ENCODE assay signal across 9 mouse cellular contexts in the genomic region with DNA sequence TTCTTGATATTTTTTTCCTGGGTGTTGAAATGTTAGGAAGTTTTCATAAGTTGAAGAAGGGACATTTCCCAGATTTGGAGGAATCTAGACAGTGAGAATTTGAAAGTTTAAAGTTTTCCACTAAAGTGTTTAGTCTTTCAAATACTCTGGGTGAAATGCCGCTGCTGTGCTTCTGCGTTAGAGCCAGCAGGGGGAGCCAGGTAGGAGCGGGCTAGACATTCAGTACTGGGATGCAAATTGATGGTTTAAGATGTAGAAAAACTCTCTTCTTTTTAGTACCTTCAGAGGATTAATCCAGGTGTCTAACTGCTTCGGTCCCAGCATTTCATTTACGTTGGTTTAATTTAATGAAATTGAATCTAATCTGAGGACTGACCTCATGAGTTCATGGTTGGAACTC.
DNase-seq lines count a peak whose midpoint lies in the region; ATAC-seq and TF ChIP-seq lines count a peak whose summit lies in the region.
"Had no signal": no experiment of that assay in that cellular context is flagged by ENCODE, and none has a peak within 500 bp of the region (broad histone marks: within the 10 kb centered on the region; RNA-seq: fewer than 3 reads in every experiment).

No protein-coding gene starts in this region.

- no peaks in the 10 kb centered on the region for H3K27me3 ChIP-seq in heart, embryonic 11.5 days (ENCODE audit: control insufficient read depth, insufficient read depth, low read length)
- H3K27me3 ChIP-seq in C2C12 (ENCODE audit: control insufficient read depth, insufficient read depth, insufficient read length) = no peaks in the 10 kb centered on the region
- H3K27me3 ChIP-seq: midbrain, embryonic 12.5 days had no signal

- H3K4me1 ChIP-seq in heart, embryonic 11.5 days (ENCODE audit: control insufficient read depth, insufficient read depth, low read length) = no peaks in the 10 kb centered on the region
- H3K4me1 ChIP-seq: midbrain, embryonic 12.5 days had no signal

- TF ChIP-seq CTCF in C2C12 (IDR thresholded peaks at IDR 0.05; ENCODE audit: control insufficient read depth, insufficient read depth, insufficient read length) = peak; percentile 60
- peak; percentile 97 for TF ChIP-seq CTCF in layer of hippocampus, adult 2 months (conservative IDR thresholded peaks at IDR 0.05)

- no peak overlapping the region for H3ac ChIP-seq in C2C12 (ENCODE audit: control insufficient read depth, insufficient read length, low read depth)

- no peaks in the 10 kb centered on the region for H3K79me2 ChIP-seq in C2C12 (ENCODE audit: control insufficient read depth, insufficient read depth)

- no peak overlapping the region for H3K27ac ChIP-seq in heart, embryonic 11.5 days (ENCODE audit: low read depth, low read length)
- no peak overlapping the region for H3K27ac ChIP-seq in layer of hippocampus, adult 2 months
- H3K27ac ChIP-seq: midbrain, embryonic 12.5 days had no signal

- H3K4me3 ChIP-seq in heart, embryonic 11.5 days (ENCODE audit: low read depth, low read length) = no peak overlapping the region
- no peak overlapping the region for H3K4me3 ChIP-seq in C2C12 (ENCODE audit: insufficient read depth, poor library complexity, severe bottlenecking)
- H3K4me3 ChIP-seq in layer of hippocampus, adult 2 months = no peak overlapping the region
- H3K4me3 ChIP-seq: midbrain, embryonic 12.5 days had no signal

- peak; percentile 20 for DNase-seq in heart, adult 8-10 months (ENCODE audit: low spot score)
- DNase-seq in embryo, embryonic 9.5 days (ENCODE audit: extremely low spot score) = peak; percentile 40
- peak; percentile 14 to 52 for DNase-seq in layer of hippocampus, adult 2 months (ENCODE audit: low spot score in 2 of 2)
- DNase-seq in thymus, postnatal 0 days (ENCODE audit: low spot score) = peak; percentile 39

- no peaks in the 10 kb centered on the region for H3K79me3 ChIP-seq in C2C12 (ENCODE audit: low read depth)

- no peak overlapping the region for H3K9ac ChIP-seq in heart, embryonic 11.5 days (ENCODE audit: low read depth, low read length)
- H3K9ac ChIP-seq: midbrain, embryonic 12.5 days had no signal

- no peaks in the 10 kb centered on the region for H3K9me3 ChIP-seq in heart, embryonic 11.5 days (replicated peaks; ENCODE audit: control insufficient read depth, low read length)
- H3K9me3 ChIP-seq: midbrain, embryonic 12.5 days had no signal

- 11% methylated on average over 5 of the region's 5 CpGs for WGBS in heart, embryonic 11.5 days (ENCODE audit: insufficient replicate concordance)

- H3K4me2 ChIP-seq in heart, embryonic 11.5 days = no peak overlapping the region
- H3K4me2 ChIP-seq: midbrain, embryonic 12.5 days had no signal

- no peak for ATAC-seq in heart, embryonic 11.5 days (replicated peaks; ENCODE audit: insufficient number of reproducible peaks, low FRiP score, low TSS enrichment)
- peak; percentile 49 for ATAC-seq in activated CD4-positive, CD25-positive, alpha-beta regulatory T cell, adult 4 months
- peak; percentile 93 for ATAC-seq in megakaryocyte, adult 5-6 weeks (ENCODE audit: poor library complexity, severe bottlenecking)

- H3K36me3 ChIP-seq in heart, embryonic 11.5 days (ENCODE audit: control insufficient read depth, insufficient read depth, low read length) = no peaks in the 10 kb centered on the region
- no peaks in the 10 kb centered on the region for H3K36me3 ChIP-seq in C2C12 (ENCODE audit: control insufficient read depth, insufficient read depth)
- H3K36me3 ChIP-seq: midbrain, embryonic 12.5 days had no signal

TF ChIP-seq in C2C12, 6 proteins besides CTCF, POLR2A, EP300 and RAD21:
- TF ChIP-seq CEBPB (IDR thresholded peaks at IDR 0.05; ENCODE audit: low read depth) (no peak), FOSL1 (IDR thresholded peaks at IDR 0.05; ENCODE audit: insufficient read depth, low read length, poor library complexity, severe bottlenecking) (no peak), USF1 (IDR thresholded peaks at IDR 0.05; ENCODE audit: low read depth) (no peak), MYOG (IDR thresholded peaks at IDR 0.05; ENCODE audit: control insufficient read depth, extremely low read depth, insufficient read length) (no peak), MAX (IDR thresholded peaks at IDR 0.05) (no peak), MYOD1 (IDR thresholded peaks at IDR 0.05; ENCODE audit: control insufficient read depth, insufficient read length, low read depth) (no peak)
